ENCODE assay signal across 9 mouse cellular contexts in genomic region chr5:128436909-128437308, GRCm38 (mm10). TPM values are rescaled to one million over a fixed set of nuclear protein-coding genes. Genes with fewer than 3 reads are reported as not detected.
DNase-seq lines count a peak whose midpoint lies in the region; ATAC-seq and TF ChIP-seq lines count a peak whose summit lies in the region.
"Had no signal": no experiment of that assay in that cellular context is flagged by ENCODE, and none has a peak within 500 bp of the region (broad histone marks: within the 10 kb centered on the region; RNA-seq: fewer than 3 reads in every experiment).

No protein-coding gene starts in this region.

- ATAC-seq in lung, embryonic 14.5 days (ENCODE audit: insufficient read depth), result no peak
- ATAC-seq in megakaryocyte-erythroid progenitor cell, adult 5-6 weeks (replicated peaks; ENCODE audit: low FRiP score, low TSS enrichment, poor library complexity, severe bottlenecking), result no peak

- no peaks in the 10 kb centered on the region for H3K36me3 ChIP-seq in lung, embryonic 14.5 days (ENCODE audit: insufficient read depth)

- H3K27ac ChIP-seq in lung, embryonic 14.5 days (ENCODE audit: low read depth), result no peak overlapping the region

- peak; percentile 72 for TF ChIP-seq CTCF in lung, embryonic 14.5 days (IDR thresholded peaks at IDR 0.05; ENCODE audit: low read depth)

- DNase-seq in kidney, adult 11 months, result peak; percentile 4
- no peak for DNase-seq in kidney, postnatal 14 days
- DNase-seq in cerebellum, postnatal 14 days, result peak; percentile 87 to 94
- DNase-seq in layer of hippocampus, adult 11-12 months (ENCODE audit: low spot score), result peak; percentile 90
- peak; percentile 71 for DNase-seq in lung, embryonic 14.5 days
- DNase-seq in testis, postnatal 10 days (ENCODE audit: low spot score), result peak; percentile 59
- no peak for DNase-seq in spleen, postnatal 14 days (ENCODE audit: low spot score in 2 of 2)

- no peak overlapping the region for H3K4me2 ChIP-seq in lung, embryonic 14.5 days

- H3K4me1 ChIP-seq in lung, embryonic 14.5 days (ENCODE audit: insufficient read depth), result no peaks in the 10 kb centered on the region

- no peak overlapping the region for H3K4me3 ChIP-seq in lung, embryonic 14.5 days (ENCODE audit: low read depth, low read length)

- 15% methylated on average over 9 of the region's 9 CpGs for WGBS in lung, embryonic 14.5 days

- H3K9ac ChIP-seq in lung, embryonic 14.5 days, result no peak overlapping the region

- H3K27me3 ChIP-seq in lung, embryonic 14.5 days (ENCODE audit: insufficient read depth, low read length), result peaks cover 33% of the 10 kb centered on the region

- H3K9me3 ChIP-seq in lung, embryonic 14.5 days (ENCODE audit: low read depth, low read length), result no peaks in the 10 kb centered on the region

RNA-seq across cellular contexts. Expression of gene Tmem132d, which starts 4.0 kb away (rescaled TPM):
- 2.6 and 3.3 TPM in 2 replicates for polyA plus RNA-seq in lung, embryonic 14.5 days (2014; fragmentation: Nextera tagmentation; extraction: Ambion mirVana)
- not detected in 2 replicates for total RNA-seq in megakaryocyte-erythroid progenitor cell, adult 5-6 weeks (2014; fragmentation: Nextera tagmentation)
- not detected in 2 replicates for total RNA-seq in megakaryocyte-erythroid progenitor cell, adult 5-6 weeks (2017)
- total RNA-seq: MEL had no signal

Comparison
In these comparisons a context has a peak if more than half of its experiments do, and no peak if none do; other contexts are left out.
1. DNase-seq: peak in kidney, adult 11 months (single experiment), cerebellum, postnatal 14 days (2 of 2), layer of hippocampus, adult 11-12 months (single experiment), lung, embryonic 14.5 days (single experiment) and testis, postnatal 10 days (single experiment); none in kidney, postnatal 14 days (single experiment) and spleen, postnatal 14 days (0 of 2).